Mouse (Mus musculus): ENCODE results near the gene Daxx. TPM values are rescaled to one million over a fixed set of nuclear protein-coding genes. Genes with fewer than 3 reads are reported as not detected.

Daxx gene
- polyA plus RNA-seq, 1 experiment from 2014 or later: 73.1 TPM

DNA sequence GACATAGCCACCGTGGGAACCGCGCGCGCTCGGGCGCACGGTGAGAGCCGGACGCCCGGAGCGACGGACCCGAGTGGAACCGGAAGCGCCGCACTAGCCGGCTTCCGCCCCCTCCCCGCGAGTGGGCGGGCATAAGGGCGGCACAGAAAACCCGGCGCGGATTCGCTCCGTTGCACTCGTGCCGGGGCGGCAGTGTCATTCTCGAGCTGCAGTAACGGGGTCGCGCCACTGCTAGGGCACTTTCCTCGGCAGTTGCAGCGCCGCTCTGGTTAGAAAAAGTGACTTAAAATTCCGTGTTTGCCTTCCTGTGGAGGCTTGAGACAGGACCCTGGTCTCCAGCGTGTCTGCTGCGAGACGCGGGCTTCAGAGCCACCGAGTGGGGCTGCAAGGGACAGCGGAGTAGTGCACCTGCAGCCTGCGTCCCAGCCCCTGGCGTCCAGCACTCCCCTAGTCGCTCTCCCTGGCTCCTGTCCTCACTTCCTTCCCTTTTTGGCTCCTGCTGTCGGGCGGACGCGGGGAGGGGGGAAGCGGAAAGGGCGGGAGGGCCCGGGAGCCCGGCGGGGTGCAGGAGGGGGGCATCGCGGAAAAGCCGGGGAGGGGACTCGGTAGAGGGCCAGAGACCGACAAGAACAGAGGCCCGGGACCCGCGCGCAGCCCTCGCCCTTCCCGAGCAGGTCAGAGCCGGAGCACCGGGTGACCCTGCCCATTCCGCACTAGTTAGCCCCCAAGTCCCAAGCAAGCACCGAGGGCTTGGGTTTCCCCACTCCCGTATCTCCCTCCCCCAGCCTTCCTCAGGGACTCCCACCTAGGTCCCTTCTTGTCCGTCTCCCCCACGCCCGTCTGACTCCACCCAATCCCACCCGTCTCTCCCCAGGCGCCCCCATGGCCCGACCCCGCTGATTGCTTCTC, 20.4 kb downstream of the Daxx start, which contains the start of gene Rgl2:
Gene Rgl2, plus strand, starts transcription at position 173 of the 909 bp plus-strand sequence.
- peaks cover 59% of the 10 kb centered on the region for H3K36me3 ChIP-seq
- under 1% methylated on average over 80 of the region's 80 CpGs for WGBS
- H3K4me3 ChIP-seq: peak within 1 kb of the TSS; percentile 87
- H3K27me3 ChIP-seq (ENCODE audit: insufficient read depth, poor library complexity, severe bottlenecking): peaks cover 5% of the 10 kb centered on the region; the same call in 1 of the 2 replicates
- peak; percentile 95 for DNase-seq (ENCODE audit: low spot score)
- H3K27ac ChIP-seq: peak within 1 kb of the TSS; percentile 95
- no peaks in the 10 kb centered on the region for H3K9me3 ChIP-seq
- H3K4me1 ChIP-seq (replicated peaks): peaks cover 43% of the 10 kb centered on the region

GRCm38 (mm10) chr17:33930280-33931158, 21.3 kb downstream of the Daxx start:
- under 1% methylated on average over 45 of the region's 45 CpGs for WGBS
- DNase-seq (ENCODE audit: low spot score): peak; percentile 50

DNA sequence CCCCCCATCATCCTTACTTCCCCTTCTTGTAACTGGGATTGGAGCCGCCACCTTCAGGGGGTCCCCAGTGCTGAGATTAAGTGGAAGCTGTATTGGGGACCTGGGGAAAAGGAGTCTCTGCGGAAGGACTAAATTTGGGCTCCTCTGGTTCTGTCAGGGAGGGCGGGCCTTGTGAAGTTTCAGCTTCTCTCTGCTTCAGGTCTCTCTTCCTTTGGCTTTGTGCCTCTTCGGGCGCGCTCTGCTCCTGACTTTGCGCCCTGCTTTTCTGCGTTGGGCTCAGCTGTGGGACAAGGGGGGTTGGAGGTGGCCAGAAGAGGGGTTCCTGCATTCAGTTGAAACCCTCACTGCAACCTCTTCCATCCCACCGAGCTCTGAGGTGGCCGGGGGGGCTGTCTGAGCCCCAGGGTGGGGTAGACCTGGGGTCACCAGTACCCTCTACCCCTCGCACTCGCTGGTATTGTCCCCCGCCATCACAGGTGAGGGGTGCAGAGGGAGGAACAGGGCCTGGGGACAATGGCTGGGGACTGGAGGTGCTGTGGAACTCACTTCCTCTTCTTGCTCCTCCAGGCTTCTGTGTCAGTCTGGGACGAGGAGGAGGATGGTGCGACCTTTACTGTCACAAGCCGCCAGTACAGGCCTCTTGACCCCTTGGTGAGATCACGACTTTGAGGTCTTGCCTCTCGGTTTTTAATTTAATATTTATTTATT, 22.1 kb downstream of the Daxx start:
- H3K4me1 ChIP-seq (replicated peaks): peaks cover 43% of the 10 kb centered on the region
- no peak for DNase-seq (ENCODE audit: low spot score)
- H3K36me3 ChIP-seq: peaks cover 60% of the 10 kb centered on the region
- H3K27ac ChIP-seq: peak overlapping the region; percentile 95
- peaks cover 5% of the 10 kb centered on the region; the same call in 1 of the 2 replicates for H3K27me3 ChIP-seq (ENCODE audit: insufficient read depth, poor library complexity, severe bottlenecking)
- peak overlapping the region; percentile 87 for H3K4me3 ChIP-seq
- no peaks in the 10 kb centered on the region for H3K9me3 ChIP-seq
- 36% methylated on average over 18 of the region's 18 CpGs for WGBS

More at GRCm38 (mm10) chr17:33930280-33931158, 21.3 kb downstream of the Daxx start:
- Histone ChIP-seq H3K9me3 (no peaks in the 10 kb centered on the region), H3K4me3 (peak overlapping the region; percentile 87), H3K27me3 (ENCODE audit: insufficient read depth, poor library complexity, severe bottlenecking) (peaks cover 5% of the 10 kb centered on the region; the same call in 1 of the 2 replicates), H3K4me1 (replicated peaks) (peaks cover 43% of the 10 kb centered on the region), H3K36me3 (peaks cover 60% of the 10 kb centered on the region), H3K27ac (peak overlapping the region; percentile 95)

DNA sequence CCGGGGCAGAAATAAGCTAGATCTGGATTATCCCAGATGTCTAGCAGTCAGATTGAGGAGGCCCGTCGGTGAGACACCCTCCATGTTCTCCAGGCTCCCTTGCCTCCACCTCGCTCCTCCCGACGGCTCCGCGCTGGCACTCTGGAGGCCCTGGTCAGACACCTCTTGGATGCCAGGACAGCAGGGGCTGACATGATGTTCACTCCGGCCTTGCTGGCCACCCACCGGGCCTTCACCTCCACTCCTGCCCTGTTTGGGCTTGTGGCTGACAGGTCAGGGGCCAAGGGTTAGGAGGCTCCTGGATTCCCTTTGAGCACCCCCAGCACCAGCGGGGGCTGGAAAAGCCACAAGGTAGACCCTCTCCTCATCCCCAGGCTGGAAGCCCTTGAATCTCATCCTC, 22.7 kb downstream of the Daxx start:
- H3K36me3 ChIP-seq: peaks cover 60% of the 10 kb centered on the region
- H3K4me1 ChIP-seq (replicated peaks): peaks cover 43% of the 10 kb centered on the region
- H3K27ac ChIP-seq: no peak overlapping the region
- H3K9me3 ChIP-seq: no peaks in the 10 kb centered on the region
- 89% methylated on average over 11 of the region's 11 CpGs for WGBS
- no peak for DNase-seq (ENCODE audit: low spot score)
- peaks cover 5% of the 10 kb centered on the region; the same call in 1 of the 2 replicates for H3K27me3 ChIP-seq (ENCODE audit: insufficient read depth, poor library complexity, severe bottlenecking)
- peak overlapping the region; percentile 87; the same call in 1 of the 2 replicates for H3K4me3 ChIP-seq

DNA sequence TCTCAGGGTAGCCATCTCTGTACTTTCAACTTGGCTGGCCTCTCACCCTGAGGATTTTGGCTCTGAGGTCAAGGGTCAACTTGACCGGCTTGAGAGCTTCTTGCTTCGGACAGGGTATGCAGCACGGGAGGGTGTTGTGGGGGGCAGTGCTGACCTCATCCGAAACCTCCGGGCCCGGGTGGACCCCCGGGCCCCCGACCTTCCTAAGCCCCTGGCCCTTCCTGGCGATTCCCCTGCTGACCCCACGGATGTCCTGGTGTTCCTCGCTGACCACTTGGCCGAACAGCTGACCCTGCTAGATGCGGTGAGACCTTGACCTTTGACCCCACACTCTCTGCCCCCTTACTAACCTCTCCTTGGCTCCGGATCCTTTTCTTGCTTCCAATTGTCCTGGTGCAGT, 23.2 kb downstream of the Daxx start:
- no peak for DNase-seq (ENCODE audit: low spot score)
- Histone ChIP-seq H3K9me3 (no peaks in the 10 kb centered on the region), H3K27me3 (ENCODE audit: insufficient read depth, poor library complexity, severe bottlenecking) (peaks cover 5% of the 10 kb centered on the region; the same call in 1 of the 2 replicates), H3K36me3 (peaks cover 61% of the 10 kb centered on the region), H3K27ac (no peak overlapping the region), H3K4me3 (peak overlapping the region; percentile 18; the same call in 1 of the 2 replicates), H3K4me1 (replicated peaks) (peaks cover 43% of the 10 kb centered on the region)
- 82% methylated on average over 14 of the region's 14 CpGs for WGBS

DNA sequence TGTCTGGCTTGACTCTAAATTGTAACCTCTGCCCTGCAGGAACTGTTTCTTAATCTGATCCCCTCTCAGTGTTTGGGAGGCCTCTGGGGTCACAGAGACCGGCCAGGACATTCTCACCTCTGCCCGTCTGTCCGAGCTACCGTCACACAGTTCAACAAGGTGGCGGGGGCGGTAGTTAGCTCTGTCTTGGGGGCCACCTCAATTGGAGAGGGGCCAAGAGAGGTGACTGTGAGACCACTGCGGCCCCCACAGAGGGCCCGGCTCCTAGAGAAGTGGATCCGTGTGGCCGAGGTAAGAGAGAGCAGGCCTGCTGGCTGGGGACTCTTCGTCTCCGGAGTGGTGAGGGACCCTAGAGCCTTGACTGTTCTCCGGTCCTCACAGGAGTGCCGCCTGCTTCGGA, 23.8 kb downstream of the Daxx start:
- H3K4me3 ChIP-seq: peak overlapping the region; percentile 18
- 90% methylated on average over 15 of the region's 15 CpGs for WGBS
- no peaks in the 10 kb centered on the region for H3K9me3 ChIP-seq
- peaks cover 38% of the 10 kb centered on the region for H3K4me1 ChIP-seq (replicated peaks)
- H3K27ac ChIP-seq: no peak overlapping the region
- DNase-seq (ENCODE audit: low spot score): no peak
- peaks cover 60% of the 10 kb centered on the region for H3K36me3 ChIP-seq
- H3K27me3 ChIP-seq (ENCODE audit: insufficient read depth, poor library complexity, severe bottlenecking): peaks cover 5% of the 10 kb centered on the region; the same call in 1 of the 2 replicates

DNA sequence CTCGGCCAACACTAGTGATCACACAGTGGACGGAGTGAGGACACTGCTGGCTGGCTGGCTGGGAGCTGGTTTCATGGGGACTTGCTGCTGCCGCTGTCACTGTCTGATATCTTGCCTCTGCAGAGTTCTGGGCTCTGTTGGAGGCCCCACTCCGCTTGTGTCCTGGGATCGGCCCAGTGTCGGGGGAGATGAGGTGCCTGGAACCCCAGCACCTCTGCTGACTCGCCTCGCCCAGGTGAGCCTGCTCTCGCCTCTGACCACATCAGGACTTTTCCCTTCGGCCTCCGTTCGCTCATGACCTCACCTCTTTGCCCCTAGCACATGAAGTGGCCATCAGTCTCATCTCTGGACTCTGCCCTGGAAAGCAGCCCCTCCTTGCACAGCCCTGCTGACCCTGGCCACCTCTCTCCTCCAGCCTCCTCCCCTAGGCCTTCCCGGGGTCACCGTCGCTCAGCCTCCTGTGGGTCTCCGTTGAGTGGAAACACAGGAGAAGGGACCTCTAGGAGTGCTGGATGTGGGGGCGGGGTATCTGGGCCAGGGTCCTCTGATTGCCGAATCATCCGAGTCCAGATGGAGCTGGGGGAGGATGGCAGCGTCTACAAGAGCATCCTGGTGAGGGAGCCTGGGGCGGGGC, 26.3 kb downstream of the Daxx start:
- no peak overlapping the region for H3K4me3 ChIP-seq
- WGBS: 87% methylated on average over 21 of the region's 21 CpGs

DNA sequence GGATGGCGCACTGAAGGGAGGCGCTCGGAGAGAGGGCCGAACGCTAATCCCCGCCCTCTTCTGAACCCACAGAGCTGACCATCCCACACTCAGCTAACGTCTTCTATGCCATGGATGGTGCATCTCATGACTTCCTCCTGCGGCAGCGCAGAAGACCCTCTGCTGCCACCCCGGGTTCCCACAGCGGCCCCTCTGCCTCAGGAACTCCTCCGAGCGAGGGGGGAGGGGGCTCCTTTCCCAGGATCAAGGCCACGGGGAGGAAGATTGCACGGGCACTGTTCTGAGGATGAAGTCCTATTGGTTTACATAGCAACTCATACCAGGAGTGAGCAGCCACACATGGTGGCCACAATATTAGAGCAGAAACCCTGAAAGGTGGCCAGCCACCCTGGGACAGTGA, 27.8 kb downstream of the Daxx start:
- DNase-seq (ENCODE audit: low spot score): no peak
- Histone ChIP-seq H3K9me3 (no peaks in the 10 kb centered on the region), H3K27me3 (ENCODE audit: insufficient read depth, poor library complexity, severe bottlenecking) (no peaks in the 10 kb centered on the region), H3K4me1 (replicated peaks) (peaks cover 29% of the 10 kb centered on the region), H3K4me3 (no peak overlapping the region), H3K27ac (no peak overlapping the region), H3K36me3 (peaks cover 77% of the 10 kb centered on the region)
- 87% methylated on average over 15 of the region's 15 CpGs for WGBS

More for the DNA sequence above, 26.3 kb downstream of the Daxx start:
- peaks cover 73% of the 10 kb centered on the region for H3K36me3 ChIP-seq
- DNase-seq (ENCODE audit: low spot score): no peak
- H3K27ac ChIP-seq: no peak overlapping the region
- H3K27me3 ChIP-seq (ENCODE audit: insufficient read depth, poor library complexity, severe bottlenecking): peaks cover 5% of the 10 kb centered on the region; the same call in 1 of the 2 replicates
- no peaks in the 10 kb centered on the region for H3K9me3 ChIP-seq
- H3K4me1 ChIP-seq (replicated peaks): peaks cover 30% of the 10 kb centered on the region

DNA sequence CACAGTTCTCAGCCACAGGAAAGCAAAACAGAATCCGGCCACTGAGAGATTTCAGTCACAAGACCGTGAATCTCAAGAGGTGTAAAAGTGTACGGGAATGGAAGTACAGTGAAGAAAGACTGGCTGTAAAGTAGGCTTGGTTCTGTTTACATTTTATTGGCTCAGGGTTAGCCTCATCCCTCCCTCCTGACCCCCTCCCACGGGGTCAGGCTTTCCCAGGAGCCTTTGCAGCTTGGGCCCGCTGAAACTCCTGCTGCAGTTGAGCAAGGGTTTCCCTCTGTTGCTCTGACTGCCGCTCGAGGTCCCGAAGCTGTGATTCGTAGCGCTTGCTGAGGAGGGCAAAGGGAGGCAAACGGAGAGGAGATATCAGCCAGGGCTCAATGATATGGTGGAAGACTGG, 29.6 kb downstream of the Daxx start:
- Histone ChIP-seq H3K27ac (no peak overlapping the region), H3K27me3 (ENCODE audit: insufficient read depth, poor library complexity, severe bottlenecking) (no peaks in the 10 kb centered on the region), H3K4me1 (replicated peaks) (peaks cover 26% of the 10 kb centered on the region), H3K4me3 (peak overlapping the region; percentile 72), H3K9me3 (no peaks in the 10 kb centered on the region), H3K36me3 (peaks cover 77% of the 10 kb centered on the region)
- WGBS: 86% methylated on average over 11 of the region's 11 CpGs
- DNase-seq (ENCODE audit: low spot score): no peak

- peaks cover 77% of the 10 kb centered on the region for H3K36me3 ChIP-seq
- under 1% methylated on average over 36 of the region's 36 CpGs for WGBS
- H3K4me1 ChIP-seq (replicated peaks): peaks cover 26% of the 10 kb centered on the region
- peak within 1 kb of the TSS; percentile 89 for H3K27ac ChIP-seq
- H3K27me3 ChIP-seq (ENCODE audit: insufficient read depth, poor library complexity, severe bottlenecking): no peaks in the 10 kb centered on the region
- no peaks in the 10 kb centered on the region for H3K9me3 ChIP-seq
- peak within 1 kb of the TSS; percentile 72 for H3K4me3 ChIP-seq
- peak; percentile 87 for DNase-seq (ENCODE audit: low spot score)
Measured at GRCm38 (mm10) chr17:33940206-33940805, 31.1 kb downstream of the Daxx start, which contains the start of the genes Pfdn6 and Wdr46. Gene Pfdn6, minus strand, starts transcription at chr17:33940343. Gene Wdr46, plus strand, starts transcription at chr17:33940660.

DNA sequence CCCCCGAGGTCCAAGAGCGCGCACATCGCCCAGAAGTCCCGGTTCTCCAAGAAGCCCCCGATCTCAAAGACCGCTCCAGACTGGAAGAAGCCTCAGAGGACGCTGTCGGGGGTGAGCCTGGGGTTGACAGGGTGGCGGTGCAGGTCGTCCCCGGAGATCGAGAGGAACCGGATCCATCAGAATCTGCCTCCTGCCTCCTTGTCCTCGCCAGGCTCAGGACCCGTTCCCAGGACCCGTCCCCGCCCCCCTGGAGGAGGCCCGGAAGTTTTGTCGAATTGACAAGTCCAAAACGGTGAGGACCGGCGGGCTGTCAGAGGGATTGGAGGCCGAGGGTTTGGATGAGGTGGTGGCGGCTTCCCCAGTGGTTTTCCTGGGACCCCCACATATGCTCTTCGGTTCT, 31.8 kb downstream of the Daxx start:
- no peak for DNase-seq (ENCODE audit: low spot score)
- WGBS: 3% methylated on average over 26 of the region's 26 CpGs
- Histone ChIP-seq H3K4me3 (peak overlapping the region; percentile 72), H3K4me1 (replicated peaks) (peaks cover 26% of the 10 kb centered on the region), H3K27ac (peak overlapping the region; percentile 89), H3K9me3 (no peaks in the 10 kb centered on the region), H3K27me3 (ENCODE audit: insufficient read depth, poor library complexity, severe bottlenecking) (no peaks in the 10 kb centered on the region), H3K36me3 (peaks cover 77% of the 10 kb centered on the region)
